Mouse (Mus musculus): ENCODE data around the gene Tmem135.
"Not testable (repeated sequence)": the region's sequence is repeated elsewhere in the genome, so short reads cannot be mapped to it uniquely, and the experiment has no call there.

DNA sequence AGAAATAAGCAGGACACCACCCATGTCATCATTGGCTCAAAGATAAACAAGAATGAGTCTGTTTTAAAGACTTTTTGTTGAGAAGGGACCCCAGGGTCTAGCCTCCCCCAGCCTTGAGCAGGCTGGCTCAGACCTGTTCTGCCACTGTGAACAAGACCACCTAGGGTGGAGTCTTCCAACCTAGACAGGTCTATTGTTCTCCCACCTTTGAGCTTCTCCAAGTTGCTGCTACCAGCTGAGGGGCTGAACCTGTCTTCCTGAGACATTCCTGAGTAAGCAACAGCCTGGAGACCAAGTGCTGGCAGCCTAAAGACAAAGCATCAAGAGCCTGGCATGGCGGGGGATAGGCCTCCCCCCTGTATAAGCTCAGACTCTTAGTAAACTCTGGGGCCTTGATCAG is 86.9 kb downstream of the Tmem135 start:
- TF ChIP-seq CTCF (IDR thresholded peaks at IDR 0.05; ENCODE audit: low read depth, low read length); TAL1 (conservative IDR thresholded peaks at IDR 0.05; ENCODE audit: low read depth, low read length): not testable (repeated sequence)

All from G1E (cell line).